Mouse (Mus musculus) embryonic facial prominence, embryonic 11.5 days (tissue): ENCODE results near the gene Bco2. TPM values are rescaled to one million over a fixed set of nuclear protein-coding genes. Genes with fewer than 3 reads are reported as not detected.

Source experiments
- ATAC-seq: fragments of 200-750 bp; cut with Nextera tagmentation; replicated peaks from 2 replicates; pipeline ENCODE4 v1.8.0; 2017; ENCODE audit warnings: low read depth; ENCODE audit not compliant: insufficient number of reproducible peaks, low FRiP score, low TSS enrichment
- DNase-seq: peaks from one replicate; pipeline ENCODE4 v3.0.0-alpha.2; 2015; ENCODE audit warnings: low spot score
- H3K27ac ChIP-seq: fragments of 300-500 bp; sonication (generic); replicated peaks from 2 replicates; pipeline ENCODE4 v1.5.1; 2014; ENCODE audit warnings: mild to moderate bottlenecking, low read depth, low read length, control low read depth
- H3K27me3 ChIP-seq: fragments of 300-500 bp; sonication (generic); 2 replicates; pipeline ENCODE4 v1.6.1; 2014; ENCODE audit warnings: mild to moderate bottlenecking, low read length, moderate library complexity, mixed read lengths; ENCODE audit not compliant: control insufficient read depth, insufficient read depth
- H3K36me3 ChIP-seq: fragments of 300-500 bp; sonication (generic); replicated peaks from 2 replicates; pipeline ENCODE4 v1.6.1; 2014; ENCODE audit warnings: low read depth, mild to moderate bottlenecking, low read length, moderate library complexity, mixed read lengths; ENCODE audit not compliant: control insufficient read depth, insufficient read depth
- H3K4me1 ChIP-seq: fragments of 300-500 bp; sonication (generic); 2 replicates; pipeline ENCODE4 v1.6.1; 2014; ENCODE audit warnings: low read length, mixed read lengths; ENCODE audit not compliant: control insufficient read depth, insufficient read depth
- H3K4me2 ChIP-seq: fragments of 300-500 bp; sonication (generic); 2 replicates; pipeline ENCODE4 v1.6.1; 2014; ENCODE audit warnings: low read depth, mild to moderate bottlenecking, control low read depth, low read length, moderate library complexity
- H3K4me3 ChIP-seq: fragments of 300-500 bp; sonication (generic); 2 replicates; pipeline ENCODE4 v1.5.1; 2014; ENCODE audit warnings: low read depth, low read length, control low read depth
- H3K9ac ChIP-seq: fragments of 300-500 bp; sonication (generic); replicated peaks from 2 replicates; pipeline ENCODE4 v1.6.1; 2014; ENCODE audit warnings: mild to moderate bottlenecking, control low read depth, low read length
- H3K9me3 ChIP-seq: fragments of 300-500 bp; sonication (generic); replicated peaks from 2 replicates; pipeline ENCODE4 v1.6.1; 2016; ENCODE audit warnings: mild to moderate bottlenecking, low read length, inconsistent platforms, mixed read lengths; ENCODE audit not compliant: control insufficient read depth
- WGBS: fragments of 180-500 bp; shearing (Covaris S2); extraction: QIAGEN DNeasy Blood & Tissue Kit; methylation state at CpG from one replicate; pipeline ENCODE4 v1.1.7; 2014; 5-methylcytosine and 5-hydroxymethylcytosine counted together
- polyA plus RNA-seq: library from polyadenylated mRNA; unstranded; fragments of >200 nt; fragmentation: Nextera tagmentation; extraction: Ambion mirVana; gene quantifications from 2 replicates; pipeline ENCODE4 v1.2.1, GENCODE M21; 2014

Bco2 gene
- polyA plus RNA-seq, 1 experiment from 2014 or later, result 0.13 TPM

DNA sequence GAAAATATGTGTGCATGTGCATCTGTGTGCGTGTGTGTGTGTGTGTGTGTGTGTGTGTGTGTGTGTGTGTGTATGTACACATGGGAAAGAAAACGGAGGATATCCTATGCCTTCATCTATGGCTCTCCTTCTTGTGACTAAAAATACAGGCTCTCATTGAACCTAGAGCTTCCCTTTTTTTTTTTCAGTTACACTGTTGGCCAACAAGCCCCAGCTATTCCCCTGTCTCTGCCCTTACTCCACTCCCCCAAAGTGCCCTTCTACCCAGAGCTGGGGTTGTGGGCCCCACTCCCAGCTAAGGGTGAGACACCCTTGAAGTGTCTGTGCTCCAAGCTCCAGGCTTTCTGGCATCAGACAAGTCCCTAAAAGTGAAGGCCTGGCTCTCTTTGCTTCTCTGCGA lies 52.0 kb downstream of the Bco2 start:
- Histone ChIP-seq H3K27ac (no peak overlapping the region), H3K27me3 (no peaks in the 10 kb centered on the region), H3K9ac (no peak overlapping the region), H3K4me1 (no peaks in the 10 kb centered on the region), H3K36me3 (no peaks in the 10 kb centered on the region), H3K9me3 (no peaks in the 10 kb centered on the region), H3K4me2 (no peak overlapping the region), H3K4me3 (no peak overlapping the region)
- WGBS, result 93% methylated on average over 3 of the region's 3 CpGs
- DNase-seq (no peak), ATAC-seq (no peak)

DNA sequence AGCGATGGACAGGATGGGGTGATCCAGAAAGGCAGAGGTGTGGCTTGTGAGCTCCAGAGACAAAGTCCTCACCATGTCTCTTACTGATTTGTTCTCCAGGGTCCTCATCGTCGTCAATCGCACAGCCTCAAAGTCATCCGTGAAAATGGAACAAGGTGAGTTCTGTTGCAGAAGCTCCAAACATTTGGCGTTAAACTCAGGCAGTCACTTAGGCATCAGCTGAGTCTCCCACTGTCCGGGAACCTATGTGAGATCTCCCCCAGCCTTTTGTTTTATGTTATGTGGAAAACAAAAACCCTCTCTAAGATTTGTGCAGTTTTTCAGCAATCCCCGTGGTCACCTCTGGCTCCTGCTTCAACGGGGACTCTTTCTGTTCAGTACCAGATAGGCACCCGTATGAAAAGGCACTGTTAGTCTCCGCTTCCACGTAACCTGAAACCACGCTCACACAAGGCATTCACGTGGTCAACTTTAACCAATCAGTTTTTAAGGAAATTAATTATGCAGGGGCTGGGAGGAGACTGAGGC lies 53.9 kb downstream of the Bco2 start:
- 0 out of 2 replicates have a peak, but pooled peaks have one; percentile 82 for ATAC-seq
- Histone ChIP-seq H3K4me1 (no peaks in the 10 kb centered on the region), H3K27me3 (no peaks in the 10 kb centered on the region), H3K4me2 (peak overlapping the region; percentile 2), H3K36me3 (no peaks in the 10 kb centered on the region), H3K9ac (peak overlapping the region; percentile 41; the same call in 1 of the 2 replicates), H3K9me3 (no peaks in the 10 kb centered on the region), H3K4me3 (peak overlapping the region; percentile 19), H3K27ac (no peak overlapping the region)
- peak; percentile 82 for DNase-seq
- WGBS, result 23% methylated on average over 14 of the region's 14 CpGs

DNA sequence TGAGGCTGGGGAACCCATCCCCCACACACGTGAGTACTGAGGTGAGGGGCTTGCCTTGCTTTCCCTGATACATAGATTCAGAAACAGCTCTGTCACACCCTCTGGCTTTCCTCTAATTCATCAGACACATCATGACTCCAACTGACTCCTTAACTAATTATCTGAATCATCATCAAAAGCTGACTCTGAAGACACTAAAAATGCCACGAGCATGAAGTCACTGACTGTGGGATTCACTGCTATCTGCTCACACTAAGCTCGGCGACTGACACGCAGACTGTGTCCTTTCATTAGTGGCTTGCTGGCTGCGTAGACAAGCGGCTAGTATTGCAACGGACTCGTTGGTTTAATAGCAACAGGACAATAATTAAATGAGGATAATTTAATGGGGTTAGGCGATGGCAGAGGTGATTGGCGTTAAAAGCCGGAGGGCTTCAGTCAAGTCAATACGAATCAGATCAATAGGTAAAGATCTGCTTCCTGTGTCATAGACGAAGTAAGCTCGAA lies 54.5 kb downstream of the Bco2 start:
- 69% methylated on average over 15 of the region's 15 CpGs for WGBS
- no peak overlapping the region; the same call in 1 of the 2 replicates for H3K4me3 ChIP-seq
- no peaks in the 10 kb centered on the region for H3K27me3 ChIP-seq
- H3K27ac ChIP-seq, result no peak overlapping the region
- no peaks in the 10 kb centered on the region for H3K9me3 ChIP-seq
- DNase-seq, result no peak
- no peak overlapping the region for H3K9ac ChIP-seq
- peak overlapping the region; percentile 2 for H3K4me2 ChIP-seq
- no peak for ATAC-seq
- no peaks in the 10 kb centered on the region for H3K36me3 ChIP-seq
- H3K4me1 ChIP-seq, result no peaks in the 10 kb centered on the region

DNA sequence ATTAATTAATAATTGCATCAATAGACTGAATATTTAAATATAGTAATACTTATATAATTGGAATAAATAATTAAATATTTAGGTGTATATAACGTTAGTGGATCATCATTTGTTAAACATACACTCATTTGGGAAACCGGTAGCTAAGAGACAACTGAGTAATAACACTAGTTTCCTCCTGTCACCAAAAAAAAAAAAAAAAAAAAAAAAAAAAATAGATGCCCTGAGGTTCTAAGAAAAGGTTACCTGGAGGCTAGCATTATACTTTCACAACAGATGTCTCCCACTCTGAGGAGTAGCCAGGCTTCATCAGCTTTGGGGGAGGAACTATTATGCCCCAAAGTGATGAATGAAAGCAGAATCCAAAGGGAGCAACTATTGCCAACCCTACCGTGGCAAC lies 55.2 kb downstream of the Bco2 start:
- no peak for DNase-seq
- no peak overlapping the region for H3K27ac ChIP-seq
- H3K4me3 ChIP-seq, result no peak overlapping the region
- whole genome bisulfite sequencing, result 85% methylated on average over 3 of the region's 3 CpGs
- H3K4me1 ChIP-seq, result no peaks in the 10 kb centered on the region
- no peak for ATAC-seq
- no peaks in the 10 kb centered on the region for H3K27me3 ChIP-seq
- H3K36me3 ChIP-seq, result no peaks in the 10 kb centered on the region
- H3K4me2 ChIP-seq, result no peak overlapping the region
- no peaks in the 10 kb centered on the region for H3K9me3 ChIP-seq
- no peak overlapping the region for H3K9ac ChIP-seq

DNA sequence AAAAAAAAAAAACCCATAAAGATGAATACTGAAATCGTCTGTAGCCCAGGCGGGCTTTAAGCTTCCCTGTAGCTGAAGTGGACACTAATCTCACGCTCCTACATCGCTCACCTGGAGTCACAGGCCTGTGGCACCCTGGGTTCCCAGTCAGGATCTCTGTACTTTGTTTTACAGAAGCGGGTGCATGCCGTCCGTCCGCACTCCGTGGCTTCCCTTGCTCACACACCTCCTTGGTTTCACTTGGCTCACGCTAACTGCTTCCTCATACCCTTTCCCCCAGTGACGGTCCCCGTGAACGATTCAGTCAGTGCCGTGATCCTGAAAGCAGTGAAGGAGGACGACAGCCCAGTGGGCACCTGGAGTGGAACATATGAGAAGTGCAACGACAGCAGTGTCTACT lies 56.2 kb downstream of the Bco2 start:
- no peak for DNase-seq
- H3K27ac ChIP-seq, result no peak overlapping the region
- H3K9me3 ChIP-seq, result no peaks in the 10 kb centered on the region
- no peak overlapping the region for H3K4me2 ChIP-seq
- H3K36me3 ChIP-seq, result no peaks in the 10 kb centered on the region
- H3K4me1 ChIP-seq, result no peaks in the 10 kb centered on the region
- no peaks in the 10 kb centered on the region for H3K27me3 ChIP-seq
- H3K9ac ChIP-seq, result no peak overlapping the region
- 88% methylated on average over 16 of the region's 16 CpGs for WGBS
- no peak for ATAC-seq
- H3K4me3 ChIP-seq, result no peak overlapping the region

DNA sequence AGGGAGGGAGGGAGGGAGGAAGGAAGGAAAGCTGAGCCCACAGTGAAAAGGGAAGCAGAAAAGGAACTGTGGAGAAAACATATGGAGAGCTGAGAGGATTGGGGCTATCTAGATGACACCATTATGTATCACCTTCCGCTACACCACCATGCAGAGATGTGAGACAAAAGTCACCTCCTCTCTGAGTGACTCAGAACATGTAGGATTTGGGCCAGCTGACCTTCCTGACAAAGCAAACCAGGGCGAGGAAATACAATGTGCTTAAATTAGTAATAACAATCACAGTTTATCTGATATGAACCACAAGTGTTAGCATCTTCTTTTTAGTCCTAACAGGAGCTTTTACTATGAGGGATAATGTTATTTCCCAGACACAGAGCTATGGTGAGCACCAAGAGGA lies 57.4 kb downstream of the Bco2 start:
- Histone ChIP-seq H3K27ac (no peak overlapping the region), H3K36me3 (no peaks in the 10 kb centered on the region), H3K27me3 (no peaks in the 10 kb centered on the region), H3K4me2 (no peak overlapping the region), H3K9ac (no peak overlapping the region), H3K9me3 (no peaks in the 10 kb centered on the region), H3K4me1 (no peaks in the 10 kb centered on the region), H3K4me3 (no peak overlapping the region)
- no peak for DNase-seq
- ATAC-seq, result no peak
- WGBS, result 83% methylated on average over 2 of the region's 2 CpGs

DNA sequence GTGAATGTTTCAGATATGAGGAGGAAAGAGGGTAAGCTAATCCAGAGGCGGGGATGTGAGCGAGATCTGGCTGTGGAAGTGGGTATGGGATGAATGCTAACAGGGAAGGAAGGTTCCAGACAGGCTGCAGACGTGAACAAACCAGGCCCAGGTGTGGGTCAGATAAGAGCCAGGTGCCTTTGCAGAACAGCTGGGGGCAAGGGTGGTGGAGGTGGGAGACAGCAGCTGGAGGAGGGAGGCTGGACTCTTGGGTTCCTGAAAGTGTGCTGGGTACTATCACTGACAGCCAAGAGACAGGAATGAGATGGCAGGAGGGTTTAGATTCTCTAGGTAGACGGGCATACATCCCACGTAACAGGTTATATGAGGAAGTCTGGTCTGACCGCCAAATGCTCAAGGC lies 57.9 kb downstream of the Bco2 start:
- Histone ChIP-seq H3K27me3 (no peaks in the 10 kb centered on the region), H3K36me3 (no peaks in the 10 kb centered on the region), H3K9me3 (no peaks in the 10 kb centered on the region), H3K27ac (no peak overlapping the region), H3K9ac (no peak overlapping the region), H3K4me1 (no peaks in the 10 kb centered on the region), H3K4me2 (no peak overlapping the region), H3K4me3 (no peak overlapping the region)
- ATAC-seq (no peak), DNase-seq (no peak)
- 60% methylated on average over 6 of the region's 6 CpGs for WGBS

DNA sequence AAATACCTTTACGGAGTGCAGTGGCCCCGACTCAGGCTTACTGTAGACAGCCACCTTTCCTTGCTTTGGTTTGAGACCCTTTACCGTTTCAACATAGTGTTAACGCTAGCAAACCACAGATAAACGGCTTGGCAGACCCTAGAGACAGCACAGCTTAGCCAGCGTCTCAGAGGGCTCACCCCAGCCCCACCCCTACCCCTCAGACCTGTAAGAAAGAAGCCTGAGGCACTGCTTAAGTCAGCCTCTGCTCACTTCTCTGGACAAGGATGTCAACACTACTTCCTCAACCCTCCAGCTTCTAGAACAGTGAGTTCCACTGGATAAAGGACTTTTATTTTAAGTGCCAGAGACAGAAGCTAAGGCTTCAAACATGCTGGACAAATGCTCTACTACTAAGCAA lies 58.4 kb downstream of the Bco2 start:
- ATAC-seq (no peak), DNase-seq (no peak)
- no peaks in the 10 kb centered on the region for H3K27me3 ChIP-seq
- WGBS, result 23% methylated on average over 6 of the region's 6 CpGs
- H3K9ac ChIP-seq, result 0 out of 2 replicates have a peak overlapping the region, but pooled peaks have one; percentile 15
- no peak overlapping the region for H3K27ac ChIP-seq
- H3K4me3 ChIP-seq, result no peak overlapping the region
- H3K36me3 ChIP-seq, result no peaks in the 10 kb centered on the region
- no peaks in the 10 kb centered on the region for H3K9me3 ChIP-seq
- H3K4me1 ChIP-seq, result no peaks in the 10 kb centered on the region
- no peak overlapping the region for H3K4me2 ChIP-seq
